Mouse (Mus musculus) ES-E14 (cell line): Measurements from ENCODE around the gene Dclk2.

Experiments used
- CHD2 ChIP-seq: IDR thresholded peaks from 2 replicates; pipeline ENCODE4 v1.6.1; 2014; ENCODE audit warnings: mild to moderate bottlenecking, low read depth, low read length, inconsistent platforms
- HCFC1 ChIP-seq: IDR thresholded peaks from 2 replicates; pipeline ENCODE4 v1.6.1; 2012; ENCODE audit warnings: low read length, inconsistent platforms, borderline replicate concordance; ENCODE audit not compliant: insufficient read depth
- MAFK ChIP-seq: IDR thresholded peaks from 2 replicates; pipeline ENCODE4 v1.6.1; 2014; ENCODE audit warnings: mild to moderate bottlenecking, low read depth, low read length, inconsistent platforms; ENCODE audit not compliant: insufficient read depth
- ZC3H11A ChIP-seq: IDR thresholded peaks from 2 replicates; pipeline ENCODE4 v1.6.1; 2012; ENCODE audit warnings: low read depth, mild to moderate bottlenecking, inconsistent platforms, low read length, borderline replicate concordance
- ZNF384 ChIP-seq: IDR thresholded peaks from 2 replicates; pipeline ENCODE4 v1.6.1; 2012; ENCODE audit warnings: low read depth, low read length, inconsistent platforms

GRCm38 (mm10) chr3:86851131-86851530 is 69.5 kb downstream of the Dclk2 start:
- TF ChIP-seq ZNF384: no peak
- no peak for TF ChIP-seq CHD2
- TF ChIP-seq MAFK: no peak
- no peak for TF ChIP-seq ZC3H11A
- TF ChIP-seq HCFC1: no peak
